9 mouse cellular contexts compared by ENCODE assay signal in genomic region chr2:27679621-27680025, GRCm38 (mm10). TPM values are rescaled to one million over a fixed set of nuclear protein-coding genes. Genes with fewer than 3 reads are reported as not detected.
DNase-seq lines count a peak whose midpoint lies in the region; ATAC-seq and TF ChIP-seq lines count a peak whose summit lies in the region.
"Had no signal": no experiment of that assay in that cellular context is flagged by ENCODE, and none has a peak within 500 bp of the region (broad histone marks: within the 10 kb centered on the region; RNA-seq: fewer than 3 reads in every experiment).

No protein-coding gene starts in this region.

- H3K4me3 ChIP-seq in lung, embryonic 15.5 days: peak overlapping the region; percentile 93; the same call in 1 of the 2 replicates
- H3K4me3 ChIP-seq in heart, embryonic 12.5 days: peak overlapping the region; percentile 95
- no peak overlapping the region for H3K4me3 ChIP-seq in kidney, postnatal 0 days (replicated peaks; ENCODE audit: low read depth, low read length)
- peak overlapping the region; percentile 49 for H3K4me3 ChIP-seq in myocyte
- H3K4me3 ChIP-seq: megakaryocyte, embryonic 14.5 days had no signal

- peak overlapping the region; percentile 98; the same call in 1 of the 2 replicates for H3K9ac ChIP-seq in lung, embryonic 15.5 days
- peak overlapping the region; percentile 95 for H3K9ac ChIP-seq in heart, embryonic 12.5 days
- no peak overlapping the region; the same call in 1 of the 2 replicates for H3K9ac ChIP-seq in kidney, postnatal 0 days (ENCODE audit: low read depth, low read length)

- DNase-seq in lung, postnatal 14 days: no peak
- peak; percentile 63 for DNase-seq in kidney, postnatal 0 days (ENCODE audit: low spot score)
- DNase-seq in left cerebral cortex, adult 9 months (ENCODE audit: low spot score in 2 of 2): no peak
- DNase-seq in spleen, postnatal 10 days (ENCODE audit: low spot score in 2 of 2): no peak
- no peak for DNase-seq in cerebellum, adult 9-11 months

- no peak for TF ChIP-seq POLR2A in myocyte (IDR thresholded peaks at IDR 0.05; ENCODE audit: insufficient read length, low read depth)

- no peak overlapping the region for H3ac ChIP-seq in myocyte (ENCODE audit: control insufficient read depth, insufficient read length)

- no peak for ATAC-seq in lung, embryonic 15.5 days (ENCODE audit: borderline replicate concordance, extremely low read depth, low FRiP score, low TSS enrichment)
- peak; percentile 42; the same call in 1 of the 2 replicates for ATAC-seq in heart, embryonic 12.5 days (ENCODE audit: insufficient number of reproducible peaks, low FRiP score)
- ATAC-seq in kidney, postnatal 0 days (replicated peaks; ENCODE audit: low FRiP score, low read depth): peak; percentile 30; the same call in 1 of the 2 replicates

- H3K27me3 ChIP-seq in lung, embryonic 15.5 days: no peaks in the 10 kb centered on the region
- H3K27me3 ChIP-seq in heart, embryonic 12.5 days (replicated peaks): no peaks in the 10 kb centered on the region
- no peaks in the 10 kb centered on the region for H3K27me3 ChIP-seq in kidney, postnatal 0 days (ENCODE audit: insufficient read depth, low read length)
- H3K27me3 ChIP-seq in myocyte (ENCODE audit: control insufficient read depth, insufficient read depth, insufficient read length): no peaks in the 10 kb centered on the region

- TF ChIP-seq CTCF in kidney, postnatal 0 days (IDR thresholded peaks at IDR 0.05; ENCODE audit: low read depth): no peak

- 14% methylated on average over 3 of the region's 3 CpGs for WGBS in lung, embryonic 15.5 days
- WGBS in heart, embryonic 12.5 days: 11% methylated on average over 3 of the region's 3 CpGs
- 19% methylated on average over 3 of the region's 3 CpGs for WGBS in kidney, postnatal 0 days

- no peaks in the 10 kb centered on the region for H3K36me3 ChIP-seq in lung, embryonic 15.5 days
- no peaks in the 10 kb centered on the region for H3K36me3 ChIP-seq in heart, embryonic 12.5 days
- H3K36me3 ChIP-seq in kidney, postnatal 0 days (ENCODE audit: insufficient read depth, low read length): no peaks in the 10 kb centered on the region
- H3K36me3 ChIP-seq in myocyte (ENCODE audit: control insufficient read depth, insufficient read depth): no peaks in the 10 kb centered on the region

- no peaks in the 10 kb centered on the region for H3K9me3 ChIP-seq in lung, embryonic 15.5 days
- no peaks in the 10 kb centered on the region for H3K9me3 ChIP-seq in heart, embryonic 12.5 days (replicated peaks)
- H3K9me3 ChIP-seq in kidney, postnatal 0 days (replicated peaks; ENCODE audit: low read length): no peaks in the 10 kb centered on the region
- H3K9me3 ChIP-seq: megakaryocyte, embryonic 14.5 days had no signal

- H3K4me2 ChIP-seq in lung, embryonic 15.5 days: peak overlapping the region; percentile 89
- H3K4me2 ChIP-seq in heart, embryonic 12.5 days: peak overlapping the region; percentile 89
- peak overlapping the region; percentile 97 for H3K4me2 ChIP-seq in kidney, postnatal 0 days (ENCODE audit: low read length)
- peak overlapping the region; percentile 99 for H3K4me2 ChIP-seq in myocyte (ENCODE audit: low read depth)

- peak overlapping the region; percentile 98 for H3K27ac ChIP-seq in lung, embryonic 15.5 days
- peak overlapping the region; percentile 97 for H3K27ac ChIP-seq in heart, embryonic 12.5 days (ENCODE audit: poor library complexity, severe bottlenecking)
- H3K27ac ChIP-seq in kidney, postnatal 0 days: peak overlapping the region; percentile 50

- H3K4me1 ChIP-seq in lung, embryonic 15.5 days: peaks cover 79% of the 10 kb centered on the region
- H3K4me1 ChIP-seq in heart, embryonic 12.5 days (replicated peaks): peaks cover 69% of the 10 kb centered on the region
- H3K4me1 ChIP-seq in kidney, postnatal 0 days (replicated peaks; ENCODE audit: insufficient read depth, low read length): peaks cover 50% of the 10 kb centered on the region

- peaks cover 49% of the 10 kb centered on the region for H3K79me2 ChIP-seq in myocyte (ENCODE audit: control insufficient read depth, insufficient read depth)

TF ChIP-seq in myocyte, 11 proteins besides CTCF, POLR2A, EP300 and RAD21:
- TF ChIP-seq USF1 (IDR thresholded peaks at IDR 0.05; ENCODE audit: low read depth) (peak; percentile 86), TCF3 (IDR thresholded peaks at IDR 0.05; ENCODE audit: insufficient read length, low read depth) (no peak), MYOD1 (IDR thresholded peaks at IDR 0.05; ENCODE audit: control insufficient read depth in 1 of 3, insufficient read length in 2 of 3, low read depth in 2 of 3) (peak in 1 of 3 experiments; percentile 37), MYOG (IDR thresholded peaks at IDR 0.05; ENCODE audit: control insufficient read depth in 1 of 3, insufficient read depth in 1 of 3, insufficient read length in 2 of 3, low read depth in 2 of 3) (peak in 1 of 3 experiments; percentile 22), POLR2AphosphoS2 (IDR thresholded peaks at IDR 0.05; ENCODE audit: insufficient read length, low read depth) (no peak)

RNA-seq across cellular contexts. Expression of gene Rxra, which starts 3.4 kb away (rescaled TPM):
- polyA plus RNA-seq in lung, embryonic 15.5 days (2015; fragmentation: Nextera tagmentation; extraction: Ambion mirVana): 12.6 and 13.5 TPM in 2 replicates
- polyA plus RNA-seq in heart, embryonic 12.5 days (2016; fragmentation: Nextera tagmentation; extraction: Ambion mirVana): 7.8 and 8.6 TPM in 2 replicates
- polyA plus RNA-seq in kidney, postnatal 0 days (2015; fragmentation: Nextera tagmentation; extraction: Ambion mirVana): 9.4 and 9.6 TPM in 2 replicates
- 22.0 TPM for polyA plus RNA-seq in myocyte (2012; fragmentation: generic; extraction: Trizol)
